In genomic region chr16:45572307-45572706, GRCm38 (mm10) we compare ENCODE assay signal across 36 mouse cellular contexts. TPM values are rescaled to one million over a fixed set of nuclear protein-coding genes. Genes with fewer than 3 reads are reported as not detected.
DNase-seq lines count a peak whose midpoint lies in the region; ATAC-seq lines count a peak whose summit lies in the region.
"Had no signal": no experiment of that assay in that cellular context is flagged by ENCODE, and none has a peak within 500 bp of the region (broad histone marks: within the 10 kb centered on the region; RNA-seq: fewer than 3 reads in every experiment).

No protein-coding gene starts in this region.

- peak; percentile 63 for DNase-seq in MEL-GATA-1-ER (ENCODE audit: extremely low read depth, low read depth)
- DNase-seq in c-Kit-positive CD71-positive TER-119-negative erythroid progenitor cells, embryonic 14.5 days (ENCODE audit: low read depth), result peak; percentile 71
- peak; percentile 24 for DNase-seq in liver, embryonic 13.5 days
- DNase-seq in left cerebral cortex, postnatal 4 days, result no peak
- DNase-seq: adrenal gland, postnatal 25 days; B cell, adult 2 months; cerebellum, adult 11-12 months; gastrocnemius, postnatal 14 days; heart, adult 11 months; kidney, adult 9 months; kidney, postnatal 14 days; layer of hippocampus, adult 9-11 months; lung, postnatal 36 days; right cerebral cortex, postnatal 25 days; thymus, postnatal 25 days had no signal

- no peaks in the 10 kb centered on the region for H3K9me3 ChIP-seq in liver, embryonic 13.5 days (replicated peaks)
- no peaks in the 10 kb centered on the region for H3K9me3 ChIP-seq in heart, embryonic 12.5 days (replicated peaks)
- H3K9me3 ChIP-seq: forebrain, embryonic 13.5 days; stomach, embryonic 15.5 days had no signal

- intact Hi-C loops in left cerebral cortex, postnatal 4 days (cut with DNase I), result no loop called here

- 13% methylated on average over 3 of the region's 3 CpGs for WGBS in liver, embryonic 13.5 days (ENCODE audit: insufficient replicate concordance)
- 35% methylated on average over 3 of the region's 3 CpGs for WGBS in heart, embryonic 12.5 days

- peak overlapping the region; percentile 75 for H3K27ac ChIP-seq in liver, embryonic 13.5 days
- H3K27ac ChIP-seq in heart, embryonic 12.5 days (ENCODE audit: poor library complexity, severe bottlenecking), result no peak overlapping the region
- H3K27ac ChIP-seq: forebrain, embryonic 13.5 days; hindbrain, embryonic 14.5 days; stomach, embryonic 15.5 days had no signal

- peaks cover 9% of the 10 kb centered on the region for H3K4me1 ChIP-seq in liver, embryonic 13.5 days (replicated peaks)
- peaks cover 6% of the 10 kb centered on the region; the same call in 1 of the 2 replicates for H3K4me1 ChIP-seq in heart, embryonic 12.5 days (replicated peaks)
- H3K4me1 ChIP-seq: forebrain, embryonic 13.5 days; stomach, embryonic 15.5 days had no signal

- no peaks in the 10 kb centered on the region for H3K36me3 ChIP-seq in liver, embryonic 13.5 days
- no peaks in the 10 kb centered on the region for H3K36me3 ChIP-seq in heart, embryonic 12.5 days
- H3K36me3 ChIP-seq: stomach, embryonic 15.5 days had no signal

- ATAC-seq in liver, embryonic 13.5 days (ENCODE audit: low read depth), result peak; percentile 94
- peak; percentile 98 for ATAC-seq in megakaryocyte progenitor cell, adult 5-6 weeks (replicated peaks; ENCODE audit: poor library complexity)
- ATAC-seq in heart, embryonic 12.5 days (ENCODE audit: insufficient number of reproducible peaks, low FRiP score), result no peak
- no peak for ATAC-seq in activated CD4-positive, CD25-positive, alpha-beta regulatory T cell, adult 4 months
- ATAC-seq: forebrain, embryonic 13.5 days; intestine, postnatal 0 days; midbrain, embryonic 16.5 days had no signal

- no peak overlapping the region for H3K9ac ChIP-seq in liver, embryonic 13.5 days
- H3K9ac ChIP-seq in heart, embryonic 12.5 days, result no peak overlapping the region
- H3K9ac ChIP-seq: forebrain, embryonic 13.5 days; hindbrain, embryonic 14.5 days; stomach, embryonic 15.5 days had no signal

- 0 out of 2 replicates have a peak overlapping the region, but pooled peaks have one; percentile 10 for H3K4me2 ChIP-seq in liver, embryonic 13.5 days
- H3K4me2 ChIP-seq in heart, embryonic 12.5 days, result no peak overlapping the region
- H3K4me2 ChIP-seq: forebrain, embryonic 13.5 days; heart, embryonic 11.5 days; hindbrain, embryonic 14.5 days; midbrain, embryonic 11.5 days; stomach, embryonic 15.5 days had no signal

- no peak overlapping the region for H3K4me3 ChIP-seq in liver, embryonic 13.5 days (replicated peaks)
- H3K4me3 ChIP-seq in heart, embryonic 12.5 days, result no peak overlapping the region
- H3K4me3 ChIP-seq: forebrain, embryonic 13.5 days; stomach, embryonic 15.5 days had no signal

- no peaks in the 10 kb centered on the region for H3K27me3 ChIP-seq in liver, embryonic 13.5 days
- no peaks in the 10 kb centered on the region for H3K27me3 ChIP-seq in heart, embryonic 12.5 days (replicated peaks)
- H3K27me3 ChIP-seq: forebrain, embryonic 13.5 days; stomach, embryonic 15.5 days had no signal

RNA-seq across cellular contexts. Expression of gene Slc9c1, which starts 37.2 kb away (rescaled TPM):
- not detected in 2 replicates for polyA plus RNA-seq in liver, embryonic 13.5 days (2015; fragmentation: Nextera tagmentation; extraction: Ambion mirVana)
- total RNA-seq in megakaryocyte progenitor cell, adult 5-6 weeks (2015), result not detected in 2 replicates
- not detected in 2 replicates for total RNA-seq in megakaryocyte progenitor cell, adult 5-6 weeks (2017)
- not detected in 2 replicates for polyA plus RNA-seq in heart, embryonic 12.5 days (2016; fragmentation: Nextera tagmentation; extraction: Ambion mirVana)
- total RNA-seq in left cerebral cortex, postnatal 4 days (2021), result not detected
- not detected for polyA plus RNA-seq in activated CD4-positive, CD25-positive, alpha-beta regulatory T cell, adult 4 months (2017; shearing (Covaris generic))
- total RNA-seq: adrenal gland, adult 18-20 months; adrenal gland, postnatal 25 days; gastrocnemius, postnatal 14 days; hematopoietic stem cell, adult 5-6 weeks; left cerebral cortex, postnatal 10 days; liver, adult 2 months; neutrophil, adult 5-6 weeks had no signal
- polyA plus RNA-seq: cortical plate, adult 2 months; embryonic facial prominence, embryonic 14.5 days; forebrain, embryonic 13.5 days; heart, embryonic 11.5 days; heart, postnatal 0 days; hindbrain, embryonic 14.5 days; intestine, postnatal 0 days; limb, embryonic 11.5 days; liver, adult 2 months; lung, embryonic 16.5 days; midbrain, embryonic 11.5 days; midbrain, embryonic 16.5 days; neural tube, embryonic 11.5 days; stomach, embryonic 15.5 days had no signal

RNA-seq across cellular contexts. Expression of gene Gcsam, which starts 37.9 kb away (rescaled TPM):
- polyA plus RNA-seq in liver, embryonic 13.5 days (2015; fragmentation: Nextera tagmentation; extraction: Ambion mirVana), result 2.5 and 2.6 TPM in 2 replicates
- 0.35 and 0.46 TPM in 2 replicates for total RNA-seq in megakaryocyte progenitor cell, adult 5-6 weeks (2015)
- total RNA-seq in megakaryocyte progenitor cell, adult 5-6 weeks (2017), result 0.30 TPM in 1 of 2 replicates, not detected in the other
- polyA plus RNA-seq in heart, embryonic 12.5 days (2016; fragmentation: Nextera tagmentation; extraction: Ambion mirVana), result 0.21 and 0.26 TPM in 2 replicates
- total RNA-seq in left cerebral cortex, postnatal 4 days (2021), result not detected
- under 1 TPM in 1 of 2 experiments, not detected in 1; 0.23 TPM for polyA plus RNA-seq in activated CD4-positive, CD25-positive, alpha-beta regulatory T cell, adult 4 months (2017; shearing (Covaris generic))
- total RNA-seq: adrenal gland, postnatal 25 days; left cerebral cortex, postnatal 10 days had no signal
- polyA plus RNA-seq: cortical plate, adult 2 months; forebrain, embryonic 13.5 days; midbrain, embryonic 11.5 days; midbrain, embryonic 16.5 days had no signal

RNA-seq across cellular contexts. Expression of gene Gm17783, which starts 40.5 kb away (rescaled TPM):
- polyA plus RNA-seq in liver, embryonic 13.5 days (2015; fragmentation: Nextera tagmentation; extraction: Ambion mirVana), result not detected in 2 replicates
- total RNA-seq in megakaryocyte progenitor cell, adult 5-6 weeks (2015), result not detected in 2 replicates
- not detected in 2 replicates for total RNA-seq in megakaryocyte progenitor cell, adult 5-6 weeks (2017)
- polyA plus RNA-seq in heart, embryonic 12.5 days (2016; fragmentation: Nextera tagmentation; extraction: Ambion mirVana), result not detected in 2 replicates
- total RNA-seq in left cerebral cortex, postnatal 4 days (2021), result not detected
- polyA plus RNA-seq in activated CD4-positive, CD25-positive, alpha-beta regulatory T cell, adult 4 months (2017; shearing (Covaris generic)), result not detected
- total RNA-seq: adrenal gland, adult 18-20 months; adrenal gland, postnatal 25 days; gastrocnemius, postnatal 14 days; hematopoietic stem cell, adult 5-6 weeks; liver, adult 2 months; neutrophil, adult 5-6 weeks had no signal
- polyA plus RNA-seq: cortical plate, adult 2 months; embryonic facial prominence, embryonic 14.5 days; forebrain, embryonic 13.5 days; heart, embryonic 11.5 days; heart, postnatal 0 days; hindbrain, embryonic 14.5 days; limb, embryonic 11.5 days; liver, adult 2 months; midbrain, embryonic 11.5 days; midbrain, embryonic 16.5 days; neural tube, embryonic 11.5 days had no signal

Comparison
In these comparisons a context has a peak if more than half of its experiments do, and no peak if none do; other contexts are left out.
1. ATAC-seq: peak in liver, embryonic 13.5 days (single experiment) and megakaryocyte progenitor cell, adult 5-6 weeks (single experiment); none in heart, embryonic 12.5 days (single experiment) and activated CD4-positive, CD25-positive, alpha-beta regulatory T cell, adult 4 months (single experiment).